Mouse (Mus musculus) lung, postnatal 0 days (tissue): ENCODE measurements at regions not wholly inside any gene's neighbourhood (a gene's known extent, or its start where the extent isn't known, plus 50 kb on each side); places are given as distances from the start of the nearest gene placed in this dataset.

Experiments used
- ATAC-seq: fragments of 200-750 bp; cut with Nextera tagmentation; 2 replicates; pipeline ENCODE4 v1.8.0; 2017; ENCODE audit warnings: moderate library complexity
- DNase-seq: peaks from one replicate; pipeline ENCODE4 v3.0.0-alpha.2; 2016; ENCODE audit warnings: low spot score
- H3K27ac ChIP-seq: fragments of 300-500 bp; sonication (generic); 2 replicates; pipeline ENCODE4 v1.5.1; 2014; ENCODE audit warnings: antibody characterized with exemption, mild to moderate bottlenecking, low read length, mixed read lengths
- H3K27me3 ChIP-seq: fragments of 300-500 bp; sonication (generic); replicated peaks from 2 replicates; pipeline ENCODE4 v1.6.1; 2014; ENCODE audit warnings: low read length, mixed read lengths; ENCODE audit not compliant: insufficient read depth
- H3K36me3 ChIP-seq: fragments of 300-500 bp; sonication (generic); 2 replicates; pipeline ENCODE4 v1.6.1; 2014; ENCODE audit warnings: low read length, mixed read lengths; ENCODE audit not compliant: insufficient read depth
- H3K4me1 ChIP-seq: fragments of 300-500 bp; sonication (generic); 2 replicates; pipeline ENCODE4 v1.6.1; 2014; ENCODE audit warnings: antibody characterized with exemption, low read depth, low read length, mixed read lengths; ENCODE audit not compliant: insufficient read depth
- H3K4me2 ChIP-seq: fragments of 300-500 bp; sonication (generic); replicated peaks from 2 replicates; pipeline ENCODE4 v1.6.1; 2014; ENCODE audit warnings: low read depth, mild to moderate bottlenecking, low read length, moderate library complexity, mixed read lengths
- H3K4me3 ChIP-seq: fragments of 300-500 bp; sonication (generic); 2 replicates; pipeline ENCODE4 v1.5.1; 2014; ENCODE audit warnings: low read depth, low read length
- H3K9ac ChIP-seq: fragments of 300-500 bp; sonication (generic); replicated peaks from 2 replicates; pipeline ENCODE4 v1.6.1; 2014; ENCODE audit warnings: low read depth, mild to moderate bottlenecking
- H3K9me3 ChIP-seq: fragments of 300-500 bp; sonication (generic); 2 replicates; pipeline ENCODE4 v1.6.1; 2016; ENCODE audit warnings: low read length, mixed read lengths
- CTCF ChIP-seq: IDR thresholded peaks from 2 replicates; pipeline ENCODE4 v1.5.1; 2016; ENCODE audit warnings: antibody characterized with exemption, mild to moderate bottlenecking
- EP300 ChIP-seq: IDR thresholded peaks from 2 replicates; pipeline ENCODE4 v1.6.1; 2016; ENCODE audit warnings: antibody characterized with exemption, mild to moderate bottlenecking, control low read depth
- WGBS: fragments of 180-500 bp; shearing (Covaris S2); extraction: QIAGEN DNeasy Blood & Tissue Kit; methylation state at CpG from one replicate; pipeline ENCODE4 v1.1.7; 2014; 5-methylcytosine and 5-hydroxymethylcytosine counted together

DNA sequence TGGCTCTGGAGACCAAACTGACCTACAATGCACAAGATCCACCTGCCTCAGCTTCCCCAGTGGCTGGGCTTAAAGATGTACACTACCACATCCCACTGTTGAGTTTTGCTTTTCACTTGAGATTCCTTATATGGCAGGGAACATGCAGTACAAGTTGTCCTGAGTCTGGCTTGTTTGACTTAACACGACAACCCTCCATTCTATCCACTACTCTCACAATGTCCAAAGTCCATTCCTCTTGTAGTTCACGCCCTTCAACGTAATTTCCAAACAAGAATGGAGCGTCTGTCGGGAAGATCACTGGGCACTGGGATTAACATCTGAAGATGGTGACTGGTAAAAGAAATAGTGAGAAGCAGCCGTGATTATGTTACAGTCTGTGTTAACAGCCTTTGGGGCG is 108.6 kb upstream of the Klf14 start:
- 0 out of 2 replicates have a peak, but pooled peaks cover 5% of the 10 kb centered on the region for H3K36me3 ChIP-seq
- DNase-seq, result no peak
- WGBS, result 66% methylated on average over 7 of the region's 7 CpGs
- H3K27me3 ChIP-seq, result no peaks in the 10 kb centered on the region
- no peaks in the 10 kb centered on the region for H3K9me3 ChIP-seq
- no peak overlapping the region for H3K4me3 ChIP-seq
- ATAC-seq, result no peak
- no peak overlapping the region for H3K4me2 ChIP-seq
- TF ChIP-seq CTCF, result no peak
- no peak for TF ChIP-seq EP300
- H3K9ac ChIP-seq, result no peak overlapping the region
- H3K27ac ChIP-seq, result no peak overlapping the region
- H3K4me1 ChIP-seq, result peaks cover 8% of the 10 kb centered on the region

DNA sequence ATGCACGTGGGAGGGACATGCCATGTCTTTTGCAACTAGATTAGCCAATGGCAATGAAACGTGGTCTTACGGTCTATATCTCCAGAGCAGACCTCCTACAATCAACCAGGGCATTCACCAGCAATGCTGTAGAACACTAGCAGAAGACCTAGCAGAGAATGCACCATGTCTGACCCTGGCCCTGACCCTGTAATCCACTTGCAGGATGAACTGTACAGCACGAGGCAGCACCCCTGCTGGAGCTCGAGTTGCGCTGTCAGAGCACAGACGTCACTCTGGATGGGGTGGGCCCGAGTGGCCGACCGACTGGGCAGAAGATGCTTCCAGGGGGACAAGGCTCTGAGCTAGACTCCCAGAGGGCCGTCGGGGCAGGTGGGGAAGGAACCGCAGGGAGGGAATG is 110.4 kb upstream of the Klf14 start:
- H3K4me3 ChIP-seq, result no peak overlapping the region
- no peak overlapping the region for H3K9ac ChIP-seq
- H3K27ac ChIP-seq, result no peak overlapping the region
- ATAC-seq, result no peak
- H3K4me1 ChIP-seq, result peaks cover 8% of the 10 kb centered on the region
- H3K9me3 ChIP-seq, result no peaks in the 10 kb centered on the region
- H3K36me3 ChIP-seq, result 0 out of 2 replicates have a peak, but pooled peaks cover 5% of the 10 kb centered on the region
- no peaks in the 10 kb centered on the region for H3K27me3 ChIP-seq
- no peak for DNase-seq
- no peak overlapping the region for H3K4me2 ChIP-seq
- TF ChIP-seq CTCF (no peak), EP300 (no peak)
- 74% methylated on average over 13 of the region's 13 CpGs for WGBS

- Histone ChIP-seq H3K9ac (no peak overlapping the region), H3K27ac (peak overlapping the region; percentile 81), H3K4me3 (no peak overlapping the region), H3K4me2 (no peak overlapping the region), H3K36me3 (0 out of 2 replicates have a peak, but pooled peaks cover 5% of the 10 kb centered on the region), H3K9me3 (no peaks in the 10 kb centered on the region), H3K4me1 (peaks cover 8% of the 10 kb centered on the region), H3K27me3 (no peaks in the 10 kb centered on the region)
- no peak for DNase-seq
- peak; percentile 23 for ATAC-seq
- WGBS, result 51% methylated on average over 6 of the region's 6 CpGs
- TF ChIP-seq CTCF (no peak), EP300 (no peak)
Observed at GRCm38 (mm10) chr6:31070537-31070936, 111.7 kb upstream of the Klf14 start.

DNA sequence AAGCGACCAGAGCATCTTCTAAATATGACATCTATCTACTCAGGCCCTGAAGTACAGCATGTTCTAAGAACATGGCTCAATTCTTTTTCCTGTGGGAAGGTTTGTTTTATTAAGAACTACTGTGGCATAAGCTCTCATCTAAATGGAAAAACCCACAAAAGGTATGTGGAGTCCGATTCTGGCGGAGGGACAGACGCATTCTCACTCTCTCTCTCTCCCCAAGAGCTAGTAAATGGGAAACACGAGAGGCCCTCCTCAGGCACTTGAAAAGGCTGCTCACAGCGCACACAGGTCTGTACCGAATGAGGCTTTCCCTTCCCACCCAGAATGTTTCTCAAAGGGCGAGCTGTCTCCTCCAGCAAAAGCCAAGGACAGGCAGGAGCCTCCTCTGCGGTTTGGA is 112.1 kb upstream of the Klf14 start:
- DNase-seq (peak; percentile 77), ATAC-seq (peak; percentile 61)
- H3K4me2 ChIP-seq, result no peak overlapping the region
- peak overlapping the region; percentile 81 for H3K27ac ChIP-seq
- WGBS, result 64% methylated on average over 9 of the region's 9 CpGs
- H3K9ac ChIP-seq, result no peak overlapping the region
- H3K27me3 ChIP-seq, result no peaks in the 10 kb centered on the region
- peaks cover 9% of the 10 kb centered on the region for H3K4me1 ChIP-seq
- H3K9me3 ChIP-seq, result no peaks in the 10 kb centered on the region
- H3K36me3 ChIP-seq, result 0 out of 2 replicates have a peak, but pooled peaks cover 1% of the 10 kb centered on the region
- no peak overlapping the region for H3K4me3 ChIP-seq
- TF ChIP-seq CTCF, result no peak
- TF ChIP-seq EP300, result peak; percentile 83

DNA sequence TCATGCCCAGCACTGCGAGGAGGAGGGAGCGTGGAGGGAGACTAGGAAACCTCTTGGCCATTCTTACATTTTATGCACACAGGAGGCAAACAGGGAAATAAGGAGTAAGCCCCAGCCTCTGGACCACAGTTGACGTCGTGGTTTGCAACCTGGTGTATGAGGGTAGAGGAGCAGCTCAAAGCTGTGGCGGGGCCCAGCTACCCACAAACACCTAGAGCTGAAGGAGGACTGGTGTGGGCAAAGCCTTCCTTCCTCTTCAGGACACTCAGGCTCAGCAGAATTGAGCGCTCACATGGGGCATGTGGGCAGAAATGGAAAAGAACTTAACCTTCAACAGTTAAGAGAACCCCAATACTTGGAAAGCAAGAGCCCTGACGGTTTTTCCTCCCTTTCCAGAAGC is 113.2 kb upstream of the Klf14 start:
- WGBS, result 75% methylated on average over 7 of the region's 7 CpGs
- ATAC-seq, result no peak

GRCm38 (mm10) chr6:31072559-31072958 is 113.7 kb upstream of the Klf14 start:
- Histone ChIP-seq H3K4me2 (no peak overlapping the region), H3K4me3 (no peak overlapping the region), H3K9me3 (no peaks in the 10 kb centered on the region), H3K27ac (no peak overlapping the region), H3K4me1 (peaks cover 16% of the 10 kb centered on the region), H3K27me3 (no peaks in the 10 kb centered on the region), H3K9ac (no peak overlapping the region), H3K36me3 (no peaks in the 10 kb centered on the region)
- ATAC-seq, result no peak
- WGBS, result 36% methylated on average over 5 of the region's 5 CpGs
- TF ChIP-seq EP300 (no peak), CTCF (no peak)
- DNase-seq, result no peak

More for the DNA sequence above, 113.2 kb upstream of the Klf14 start:
- Histone ChIP-seq H3K4me1 (peaks cover 12% of the 10 kb centered on the region), H3K4me2 (no peak overlapping the region), H3K27ac (0 out of 2 replicates have a peak overlapping the region, but pooled peaks have one; percentile 81), H3K27me3 (no peaks in the 10 kb centered on the region), H3K9ac (no peak overlapping the region), H3K4me3 (no peak overlapping the region), H3K9me3 (no peaks in the 10 kb centered on the region), H3K36me3 (no peaks in the 10 kb centered on the region)
- no peak for TF ChIP-seq CTCF
- no peak for TF ChIP-seq EP300
- DNase-seq, result no peak

DNA sequence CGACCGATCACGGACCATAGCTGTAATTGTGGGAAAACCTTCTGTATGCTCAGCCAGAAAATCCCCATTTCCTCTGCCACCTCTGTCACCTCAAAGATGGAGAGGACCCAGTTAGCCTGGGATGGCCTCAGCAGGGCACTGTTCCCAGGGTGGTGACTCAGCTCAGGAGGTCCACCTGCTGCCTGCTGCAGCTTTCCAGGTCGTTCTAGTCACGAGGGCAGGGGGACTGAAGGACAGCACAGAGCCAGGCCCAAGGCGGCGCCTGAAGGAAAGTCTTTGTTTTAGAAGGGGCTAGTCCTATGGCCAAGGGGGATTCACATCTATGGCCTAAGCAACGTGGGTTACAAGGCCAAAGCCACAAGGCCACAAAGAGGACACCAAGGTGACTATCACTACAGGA is 114.5 kb upstream of the Klf14 start:
- H3K27ac ChIP-seq, result peak overlapping the region; percentile 65; the same call in 1 of the 2 replicates
- H3K9ac ChIP-seq, result no peak overlapping the region
- no peaks in the 10 kb centered on the region for H3K9me3 ChIP-seq
- no peaks in the 10 kb centered on the region for H3K27me3 ChIP-seq
- no peak overlapping the region for H3K4me3 ChIP-seq
- peaks cover 21% of the 10 kb centered on the region for H3K4me1 ChIP-seq
- no peaks in the 10 kb centered on the region for H3K36me3 ChIP-seq
- no peak for TF ChIP-seq EP300
- no peak for TF ChIP-seq CTCF
- DNase-seq (no peak), ATAC-seq (no peak)
- H3K4me2 ChIP-seq, result no peak overlapping the region
- 73% methylated on average over 8 of the region's 8 CpGs for WGBS
